Mouse (Mus musculus): ENCODE data around the gene Gabpa. TPM values are rescaled to one million over a fixed set of nuclear protein-coding genes. Genes with fewer than 3 reads are reported as not detected.

Gene Gabpa
- polyA plus RNA-seq, 1 experiment, result 26.6 TPM

- DNase-seq (ENCODE audit: low read depth), result no peak
- TF ChIP-seq CTCF (IDR thresholded peaks at IDR 0.05; ENCODE audit: borderline replicate concordance, extremely low read depth, insufficient read depth, insufficient read length), result no peak
- TF ChIP-seq POLR2A (IDR thresholded peaks at IDR 0.05; ENCODE audit: borderline replicate concordance, extremely low read depth, insufficient read depth, insufficient read length, poor library complexity, severe bottlenecking), result no peak
These were observed 20.9 kb upstream of the Gabpa start for GRCm38 (mm10) chr16:84813852-84814251.

- no peak for DNase-seq (ENCODE audit: low read depth)
- TF ChIP-seq POLR2A (IDR thresholded peaks at IDR 0.05; ENCODE audit: borderline replicate concordance, extremely low read depth, insufficient read depth, insufficient read length, poor library complexity, severe bottlenecking) (no peak), CTCF (IDR thresholded peaks at IDR 0.05; ENCODE audit: borderline replicate concordance, extremely low read depth, insufficient read depth, insufficient read length) (no peak)
These were observed 20.2 kb upstream of the Gabpa start for GRCm38 (mm10) chr16:84814511-84814910.

- no peak for TF ChIP-seq POLR2A (IDR thresholded peaks at IDR 0.05; ENCODE audit: borderline replicate concordance, extremely low read depth, insufficient read depth, insufficient read length, poor library complexity, severe bottlenecking)
- peak; percentile 48; the same call in 1 of the 2 replicates for TF ChIP-seq CTCF (IDR thresholded peaks at IDR 0.05; ENCODE audit: borderline replicate concordance, extremely low read depth, insufficient read depth, insufficient read length)
- DNase-seq (ENCODE audit: low read depth), result peak; percentile 73
These were observed 17.3 kb upstream of the Gabpa start for GRCm38 (mm10) chr16:84817423-84817822.

GRCm38 (mm10) chr16:84825009-84825408 is 9.7 kb upstream of the Gabpa start:
- peak; percentile 59 for DNase-seq (ENCODE audit: low read depth)
- TF ChIP-seq POLR2A (IDR thresholded peaks at IDR 0.05; ENCODE audit: borderline replicate concordance, extremely low read depth, insufficient read depth, insufficient read length, poor library complexity, severe bottlenecking), result no peak
- no peak for TF ChIP-seq CTCF (IDR thresholded peaks at IDR 0.05; ENCODE audit: borderline replicate concordance, extremely low read depth, insufficient read depth, insufficient read length)

GRCm38 (mm10) chr16:84831696-84832095 is 3.0 kb upstream of the Gabpa start:
- TF ChIP-seq CTCF (IDR thresholded peaks at IDR 0.05; ENCODE audit: borderline replicate concordance, extremely low read depth, insufficient read depth, insufficient read length) (no peak), POLR2A (IDR thresholded peaks at IDR 0.05; ENCODE audit: borderline replicate concordance, extremely low read depth, insufficient read depth, insufficient read length, poor library complexity, severe bottlenecking) (no peak)
- no peak for DNase-seq (ENCODE audit: low read depth)

- no peak for TF ChIP-seq POLR2A (IDR thresholded peaks at IDR 0.05; ENCODE audit: borderline replicate concordance, extremely low read depth, insufficient read depth, insufficient read length, poor library complexity, severe bottlenecking)
- no peak for TF ChIP-seq CTCF (IDR thresholded peaks at IDR 0.05; ENCODE audit: borderline replicate concordance, extremely low read depth, insufficient read depth, insufficient read length)
- DNase-seq (ENCODE audit: low read depth), result peak; percentile 37
These were observed 2.0 kb upstream of the Gabpa start for GRCm38 (mm10) chr16:84832736-84833135.

- TF ChIP-seq POLR2A (IDR thresholded peaks at IDR 0.05; ENCODE audit: borderline replicate concordance, extremely low read depth, insufficient read depth, insufficient read length, poor library complexity, severe bottlenecking) (no peak), CTCF (IDR thresholded peaks at IDR 0.05; ENCODE audit: borderline replicate concordance, extremely low read depth, insufficient read depth, insufficient read length) (no peak)
- DNase-seq (ENCODE audit: low read depth), result no peak
These were observed 381 bp upstream of the Gabpa start for GRCm38 (mm10) chr16:84834344-84834743.

GRCm38 (mm10) chr16:84835441-84835822 is 707 bp downstream of the Gabpa start, which contains the start of gene Atp5j:
Atp5j (minus strand) TSS chr16:84835625.
- peak; percentile 91 for DNase-seq (ENCODE audit: low read depth)
- peak; percentile 37; the same call in 1 of the 2 replicates for TF ChIP-seq POLR2A (IDR thresholded peaks at IDR 0.05; ENCODE audit: borderline replicate concordance, extremely low read depth, insufficient read depth, insufficient read length, poor library complexity, severe bottlenecking)
- TF ChIP-seq CTCF (IDR thresholded peaks at IDR 0.05; ENCODE audit: borderline replicate concordance, extremely low read depth, insufficient read depth, insufficient read length), result no peak

- TF ChIP-seq CTCF (IDR thresholded peaks at IDR 0.05; ENCODE audit: borderline replicate concordance, extremely low read depth, insufficient read depth, insufficient read length), result no peak
- no peak; the same call in 1 of the 2 replicates for TF ChIP-seq POLR2A (IDR thresholded peaks at IDR 0.05; ENCODE audit: borderline replicate concordance, extremely low read depth, insufficient read depth, insufficient read length, poor library complexity, severe bottlenecking)
- DNase-seq (ENCODE audit: low read depth), result peak; percentile 67
These were observed 1.4 kb downstream of the Gabpa start for GRCm38 (mm10) chr16:84835823-84836743.

GRCm38 (mm10) chr16:84838576-84838975 is 3.9 kb downstream of the Gabpa start:
- DNase-seq (ENCODE audit: low read depth), result no peak
- TF ChIP-seq POLR2A (IDR thresholded peaks at IDR 0.05; ENCODE audit: borderline replicate concordance, extremely low read depth, insufficient read depth, insufficient read length, poor library complexity, severe bottlenecking), result no peak

- no peak for TF ChIP-seq CTCF (IDR thresholded peaks at IDR 0.05; ENCODE audit: borderline replicate concordance, extremely low read depth, insufficient read depth, insufficient read length)
- TF ChIP-seq POLR2A (IDR thresholded peaks at IDR 0.05; ENCODE audit: borderline replicate concordance, extremely low read depth, insufficient read depth, insufficient read length, poor library complexity, severe bottlenecking), result no peak
- no peak for DNase-seq (ENCODE audit: low read depth)
These were observed 18.8 kb downstream of the Gabpa start for GRCm38 (mm10) chr16:84853492-84853891.

GRCm38 (mm10) chr16:84864656-84865055 is 29.9 kb downstream of the Gabpa start:
- no peak for DNase-seq (ENCODE audit: low read depth)
- TF ChIP-seq POLR2A (IDR thresholded peaks at IDR 0.05; ENCODE audit: borderline replicate concordance, extremely low read depth, insufficient read depth, insufficient read length, poor library complexity, severe bottlenecking), result no peak
- TF ChIP-seq CTCF (IDR thresholded peaks at IDR 0.05; ENCODE audit: borderline replicate concordance, extremely low read depth, insufficient read depth, insufficient read length), result no peak
